Mouse (Mus musculus) limb, embryonic 15.5 days (tissue): ENCODE results near the gene Slc11a1. TPM values are rescaled to one million over a fixed set of nuclear protein-coding genes. Genes with fewer than 3 reads are reported as not detected.

Source experiments
- ATAC-seq: fragments of 200-750 bp; cut with Nextera tagmentation; 2 replicates; pipeline ENCODE4 v1.8.0; 2017; ENCODE audit warnings: low read depth, moderate TSS enrichment; ENCODE audit not compliant: insufficient number of reproducible peaks, low FRiP score, low TSS enrichment
- H3K27ac ChIP-seq: fragments of 300-500 bp; sonication (generic); 2 replicates; pipeline ENCODE4 v1.5.1; 2015; ENCODE audit warnings: moderate library complexity, mild to moderate bottlenecking, inconsistent platforms
- H3K27me3 ChIP-seq: fragments of 300-500 bp; sonication (generic); 2 replicates; pipeline ENCODE4 v1.6.1; 2015; ENCODE audit warnings: inconsistent platforms
- H3K36me3 ChIP-seq: fragments of 300-500 bp; sonication (generic); 2 replicates; pipeline ENCODE4 v1.6.1; 2015; ENCODE audit warnings: inconsistent platforms
- H3K4me1 ChIP-seq: fragments of 300-500 bp; sonication (generic); 2 replicates; pipeline ENCODE4 v1.6.1; 2015; ENCODE audit warnings: inconsistent platforms
- H3K4me2 ChIP-seq: fragments of 300-500 bp; sonication (generic); 2 replicates; pipeline ENCODE4 v1.6.1; 2015; ENCODE audit warnings: mild to moderate bottlenecking, inconsistent platforms
- H3K4me3 ChIP-seq: fragments of 300-500 bp; sonication (generic); 2 replicates; pipeline ENCODE4 v1.5.1; 2015; ENCODE audit warnings: mild to moderate bottlenecking, inconsistent platforms
- H3K9ac ChIP-seq: fragments of 300-500 bp; sonication (generic); 2 replicates; pipeline ENCODE4 v1.6.1; 2015; ENCODE audit warnings: inconsistent platforms
- H3K9me3 ChIP-seq: fragments of 300-500 bp; sonication (generic); 2 replicates; pipeline ENCODE4 v1.6.1; 2016; ENCODE audit warnings: inconsistent platforms
- WGBS: fragments of 180-500 bp; shearing (Covaris S2); methylation state at CpG from one replicate; pipeline ENCODE4 v1.1.7; 2015; 5-methylcytosine and 5-hydroxymethylcytosine counted together
- polyA plus RNA-seq: library from polyadenylated mRNA; unstranded; fragments of >200 nt; fragmentation: Nextera tagmentation; extraction: Ambion mirVana; gene quantifications from 2 replicates; pipeline ENCODE4 v1.2.1, GENCODE M21; 2015

Slc11a1 gene
- polyA plus RNA-seq, 1 experiment from 2014 or later: 3.4 TPM

DNA sequence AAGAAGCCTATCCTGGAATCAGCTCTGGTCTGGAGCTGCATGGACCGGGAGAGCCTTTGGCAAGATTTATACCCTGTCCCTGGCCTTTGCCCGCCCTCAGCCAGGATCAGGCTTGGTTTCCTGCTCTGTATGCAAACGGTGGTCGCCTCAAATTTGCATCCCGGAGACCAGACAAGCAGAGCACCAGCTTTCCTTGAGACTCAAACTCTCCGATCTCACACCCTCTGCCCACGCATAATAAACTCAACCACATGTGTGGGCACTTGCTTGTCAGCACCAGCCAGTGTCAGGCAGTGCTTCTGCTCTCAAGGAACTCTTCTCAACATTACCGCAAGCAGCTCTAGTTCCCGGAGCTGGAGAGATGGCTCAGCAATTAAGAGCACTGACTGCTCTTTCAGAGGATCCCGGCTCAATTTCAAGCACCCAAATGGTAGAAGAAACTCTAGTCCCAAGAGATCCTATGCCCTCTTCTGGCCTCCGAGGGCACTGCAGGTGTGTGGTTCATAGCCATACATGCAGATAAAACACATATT, 23.0 kb downstream of the Slc11a1 start:
- H3K9ac ChIP-seq: peak overlapping the region; percentile 40
- H3K27ac ChIP-seq: peak overlapping the region; percentile 96
- H3K4me2 ChIP-seq: peak overlapping the region; percentile 81
- no peaks in the 10 kb centered on the region for H3K9me3 ChIP-seq
- peak overlapping the region; percentile 44 for H3K4me3 ChIP-seq
- 5% methylated on average over 11 of the region's 11 CpGs for WGBS
- peaks cover 24% of the 10 kb centered on the region for H3K36me3 ChIP-seq
- no peaks in the 10 kb centered on the region; the same call in 1 of the 2 replicates for H3K27me3 ChIP-seq
- ATAC-seq: peak; percentile 20
- H3K4me1 ChIP-seq: peaks cover 37% of the 10 kb centered on the region

DNA sequence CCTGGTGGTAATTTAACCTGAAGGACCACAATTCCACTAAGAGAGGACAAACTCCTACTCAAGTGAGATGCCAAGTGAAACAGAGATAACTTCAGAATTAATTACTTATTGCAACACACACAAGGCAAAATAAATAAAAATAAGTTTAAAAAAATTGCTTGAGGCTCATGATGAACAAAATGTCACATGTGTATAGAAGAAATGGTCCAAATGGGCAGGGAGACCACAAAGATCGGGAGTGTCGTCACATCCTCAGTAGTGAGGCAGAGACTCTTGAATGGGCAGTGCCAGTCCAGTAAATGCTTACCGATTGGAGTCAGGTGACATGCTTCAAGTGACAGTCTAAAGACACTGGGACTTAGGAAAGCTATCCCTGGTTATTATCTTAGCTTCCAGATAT, 25.5 kb downstream of the Slc11a1 start:
- H3K9ac ChIP-seq: no peak overlapping the region
- no peaks in the 10 kb centered on the region; the same call in 1 of the 2 replicates for H3K27me3 ChIP-seq
- no peak overlapping the region for H3K4me2 ChIP-seq
- no peaks in the 10 kb centered on the region for H3K36me3 ChIP-seq
- no peak overlapping the region for H3K4me3 ChIP-seq
- H3K4me1 ChIP-seq: peaks cover 18% of the 10 kb centered on the region; the same call in 1 of the 2 replicates
- ATAC-seq: no peak
- WGBS: 82% methylated on average over 3 of the region's 3 CpGs
- no peaks in the 10 kb centered on the region for H3K9me3 ChIP-seq
- H3K27ac ChIP-seq: no peak overlapping the region

DNA sequence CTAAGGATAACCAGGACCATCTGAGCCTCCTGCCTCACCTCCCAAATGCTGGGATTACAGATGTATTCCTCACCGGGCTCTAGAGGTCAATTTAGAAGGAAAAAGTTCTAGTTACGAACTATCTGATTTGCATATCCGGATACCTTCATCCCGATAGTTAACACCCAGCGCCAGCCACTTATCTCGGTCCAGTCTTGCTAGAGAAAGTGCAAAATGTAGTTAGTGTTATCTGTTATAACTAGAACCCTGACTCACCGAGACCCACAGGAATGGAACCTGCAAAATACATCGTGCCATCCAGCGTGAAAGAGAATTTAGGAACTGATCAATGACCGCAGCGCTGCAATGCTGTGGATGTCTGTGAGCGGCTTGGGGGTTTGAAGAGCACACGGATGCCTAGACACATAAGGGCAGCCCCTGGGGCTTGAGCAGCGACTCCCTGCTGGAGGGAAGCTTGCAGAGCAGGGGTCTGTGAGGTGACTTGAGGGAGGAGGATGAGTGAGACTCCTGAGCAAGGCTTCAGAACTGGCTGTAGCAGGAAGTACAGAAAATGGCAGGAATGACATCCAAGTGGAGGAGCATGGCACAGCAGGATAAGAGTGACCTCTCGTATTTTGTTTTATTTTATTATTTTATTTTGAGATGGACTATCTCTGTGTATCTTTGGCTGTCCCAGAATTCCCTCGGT, 26.2 kb downstream of the Slc11a1 start:
- H3K27ac ChIP-seq: no peak overlapping the region
- no peak overlapping the region for H3K4me3 ChIP-seq
- no peaks in the 10 kb centered on the region for H3K9me3 ChIP-seq
- H3K9ac ChIP-seq: no peak overlapping the region
- H3K27me3 ChIP-seq: no peaks in the 10 kb centered on the region; the same call in 1 of the 2 replicates
- ATAC-seq: no peak
- peaks cover 18% of the 10 kb centered on the region; the same call in 1 of the 2 replicates for H3K4me1 ChIP-seq
- H3K36me3 ChIP-seq: no peaks in the 10 kb centered on the region
- no peak overlapping the region for H3K4me2 ChIP-seq
- 51% methylated on average over 16 of the region's 16 CpGs for WGBS

DNA sequence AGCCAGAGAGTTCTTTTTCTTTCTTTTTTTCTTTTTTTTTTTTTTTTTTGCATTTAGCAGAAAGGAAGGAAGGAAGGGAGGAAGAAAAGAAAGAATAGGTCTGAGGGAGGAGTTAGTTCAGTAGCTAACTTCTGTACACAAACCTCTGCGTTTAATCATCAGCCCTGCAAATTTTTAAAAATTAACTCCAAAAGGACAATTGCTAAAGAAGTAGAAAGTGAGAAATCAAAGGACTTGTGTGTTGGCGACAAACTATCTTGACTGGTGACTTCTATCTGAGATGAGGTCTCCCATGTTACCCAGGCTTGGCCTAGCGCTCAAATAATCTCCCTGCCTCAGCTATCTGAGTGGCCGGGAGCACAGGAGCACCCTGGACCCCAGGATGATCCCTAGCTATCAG, 29.2 kb downstream of the Slc11a1 start:
- Histone ChIP-seq H3K4me3 (no peak overlapping the region), H3K9me3 (no peaks in the 10 kb centered on the region), H3K27me3 (no peaks in the 10 kb centered on the region; the same call in 1 of the 2 replicates), H3K27ac (no peak overlapping the region), H3K36me3 (no peaks in the 10 kb centered on the region), H3K9ac (no peak overlapping the region), H3K4me2 (no peak overlapping the region), H3K4me1 (peaks cover 4% of the 10 kb centered on the region; the same call in 1 of the 2 replicates)
- ATAC-seq: no peak
- 90% methylated on average over 4 of the region's 4 CpGs for WGBS

DNA sequence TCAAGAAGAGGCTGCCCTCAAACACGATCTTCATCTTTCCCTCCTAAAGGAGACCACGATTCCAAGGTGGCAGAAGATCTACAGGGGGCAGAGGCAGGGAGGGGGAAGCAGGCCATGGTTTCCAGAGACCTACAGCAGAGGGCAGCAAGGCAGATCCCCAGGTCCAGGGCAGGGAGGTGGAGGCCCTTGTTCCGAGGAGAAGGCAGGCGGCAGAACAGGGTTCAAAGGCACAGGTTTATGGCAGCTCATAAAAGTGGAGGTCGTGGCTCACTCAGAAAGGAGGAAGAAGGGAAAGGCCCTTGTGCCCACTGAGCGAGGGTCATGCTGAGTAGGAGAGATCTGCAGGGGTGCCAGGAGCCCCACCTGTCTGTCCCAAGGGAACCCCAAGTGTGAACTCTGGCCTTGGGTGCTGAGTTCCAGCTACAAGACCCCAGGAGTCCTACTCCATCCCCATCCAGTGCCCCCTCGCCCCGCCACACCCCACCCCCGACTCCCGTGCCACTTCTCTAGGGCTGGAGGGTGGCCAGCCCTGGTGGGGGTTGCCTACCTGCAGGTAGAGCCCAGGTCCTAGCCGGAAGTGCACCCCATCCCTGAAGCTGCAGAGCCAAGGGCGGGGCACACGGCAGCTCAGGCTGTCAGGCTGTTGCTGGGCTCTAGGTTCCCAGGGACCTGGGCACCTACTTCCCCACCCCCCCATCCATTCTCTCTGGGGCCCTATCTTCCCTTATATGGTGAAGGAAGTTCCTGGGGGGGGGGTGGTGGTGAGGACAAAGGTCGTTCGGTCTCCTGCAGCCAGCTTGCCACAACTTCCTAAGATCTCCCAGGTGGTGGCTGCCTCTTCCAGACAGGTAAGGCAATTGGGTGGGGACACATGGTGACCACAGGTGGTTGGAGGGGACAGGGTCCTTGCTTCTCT, 33.9 kb downstream of the Slc11a1 start, which contains the start of gene Vil1:
Gene Vil1, plus strand, starts transcription at position 788 of the 916 bp plus-strand sequence.
- Histone ChIP-seq H3K36me3 (no peaks in the 10 kb centered on the region), H3K4me1 (peaks cover 4% of the 10 kb centered on the region; the same call in 1 of the 2 replicates), H3K9me3 (no peaks in the 10 kb centered on the region), H3K27ac (no peak within 1 kb of the TSS), H3K4me3 (no peak within 1 kb of the TSS), H3K27me3 (no peaks in the 10 kb centered on the region), H3K4me2 (no peak within 1 kb of the TSS), H3K9ac (no peak within 1 kb of the TSS)
- 36% methylated on average over 15 of the region's 15 CpGs for WGBS
- ATAC-seq: no peak

DNA sequence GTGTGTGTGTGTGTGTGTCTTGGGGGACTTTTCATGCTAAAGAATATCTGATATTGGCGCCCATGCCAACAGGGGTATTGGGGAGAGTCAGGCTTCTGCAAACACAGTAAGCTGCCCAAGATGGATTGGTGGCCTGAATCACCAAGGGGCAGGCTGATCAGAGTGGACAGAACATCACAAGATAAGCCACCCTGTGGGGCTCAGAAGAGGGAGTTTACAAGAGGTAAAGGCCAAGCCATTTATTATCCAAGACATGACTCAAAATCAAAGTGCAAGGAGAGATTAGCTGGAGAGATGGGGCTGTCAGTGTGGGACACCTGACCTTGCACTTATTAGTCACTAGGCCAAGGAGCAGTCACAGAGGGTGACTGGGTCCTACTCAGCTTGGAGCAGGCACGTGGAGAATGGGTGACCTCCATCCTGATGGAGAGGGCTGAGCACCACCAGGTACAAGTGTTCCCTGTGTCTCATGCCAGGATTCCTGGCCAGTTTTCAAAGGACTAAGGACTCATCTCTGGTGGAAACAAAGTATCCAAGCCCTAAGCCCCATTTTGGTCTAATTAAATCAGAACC, 36.8 kb downstream of the Slc11a1 start:
- no peak for ATAC-seq
- WGBS: 60% methylated on average over 2 of the region's 2 CpGs
- H3K27me3 ChIP-seq: no peaks in the 10 kb centered on the region
- H3K36me3 ChIP-seq: no peaks in the 10 kb centered on the region
- H3K4me1 ChIP-seq: peaks cover 4% of the 10 kb centered on the region; the same call in 1 of the 2 replicates
- H3K9ac ChIP-seq: no peak overlapping the region
- no peak overlapping the region for H3K4me2 ChIP-seq
- H3K4me3 ChIP-seq: no peak overlapping the region
- no peak overlapping the region for H3K27ac ChIP-seq
- no peaks in the 10 kb centered on the region for H3K9me3 ChIP-seq

DNA sequence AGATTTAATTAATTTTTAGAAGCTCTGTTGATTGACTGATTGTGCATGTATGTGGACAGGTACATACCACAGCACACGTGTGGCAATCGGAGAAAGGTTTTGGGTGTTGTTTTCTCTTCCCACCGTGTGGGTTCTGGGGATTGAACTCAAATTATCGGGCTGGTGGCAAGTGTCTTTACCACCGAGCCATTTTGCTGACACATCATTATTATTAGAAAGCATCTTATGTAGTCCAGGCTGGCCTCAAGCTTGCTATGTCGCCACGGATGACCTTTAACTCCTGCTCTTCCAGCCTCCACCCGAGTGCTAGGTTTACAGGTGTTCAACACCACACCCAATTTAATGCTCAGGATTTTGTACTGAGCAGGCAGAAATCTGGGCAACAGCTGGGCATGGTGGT, 37.7 kb downstream of the Slc11a1 start:
- H3K9me3 ChIP-seq: no peaks in the 10 kb centered on the region
- H3K4me3 ChIP-seq: no peak overlapping the region
- H3K9ac ChIP-seq: no peak overlapping the region
- H3K4me2 ChIP-seq: no peak overlapping the region
- no peaks in the 10 kb centered on the region for H3K36me3 ChIP-seq
- H3K4me1 ChIP-seq: peaks cover 4% of the 10 kb centered on the region; the same call in 1 of the 2 replicates
- WGBS: 78% methylated on average over 8 of the region's 8 CpGs
- no peak overlapping the region for H3K27ac ChIP-seq
- no peak for ATAC-seq
- H3K27me3 ChIP-seq: no peaks in the 10 kb centered on the region

DNA sequence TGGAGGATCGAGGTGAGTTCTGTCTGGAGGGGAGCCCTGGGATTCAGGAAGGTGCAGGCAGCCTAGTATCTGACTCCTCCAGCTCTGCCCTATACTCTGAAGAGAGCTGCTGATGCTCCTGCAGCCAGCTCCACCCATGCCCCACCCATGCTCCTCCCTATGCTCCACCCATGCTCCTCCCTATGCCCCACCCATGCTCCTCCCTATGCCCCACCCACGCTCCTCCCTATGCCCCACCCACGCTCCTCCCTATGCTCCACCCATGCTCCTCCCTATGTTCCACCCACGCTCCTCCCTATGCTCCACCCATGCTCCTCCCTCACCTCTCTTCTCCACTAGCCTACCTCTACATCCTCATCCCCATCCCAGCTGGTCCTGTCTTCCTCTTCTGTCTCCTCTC, 40.1 kb downstream of the Slc11a1 start:
- no peak for ATAC-seq

DNA sequence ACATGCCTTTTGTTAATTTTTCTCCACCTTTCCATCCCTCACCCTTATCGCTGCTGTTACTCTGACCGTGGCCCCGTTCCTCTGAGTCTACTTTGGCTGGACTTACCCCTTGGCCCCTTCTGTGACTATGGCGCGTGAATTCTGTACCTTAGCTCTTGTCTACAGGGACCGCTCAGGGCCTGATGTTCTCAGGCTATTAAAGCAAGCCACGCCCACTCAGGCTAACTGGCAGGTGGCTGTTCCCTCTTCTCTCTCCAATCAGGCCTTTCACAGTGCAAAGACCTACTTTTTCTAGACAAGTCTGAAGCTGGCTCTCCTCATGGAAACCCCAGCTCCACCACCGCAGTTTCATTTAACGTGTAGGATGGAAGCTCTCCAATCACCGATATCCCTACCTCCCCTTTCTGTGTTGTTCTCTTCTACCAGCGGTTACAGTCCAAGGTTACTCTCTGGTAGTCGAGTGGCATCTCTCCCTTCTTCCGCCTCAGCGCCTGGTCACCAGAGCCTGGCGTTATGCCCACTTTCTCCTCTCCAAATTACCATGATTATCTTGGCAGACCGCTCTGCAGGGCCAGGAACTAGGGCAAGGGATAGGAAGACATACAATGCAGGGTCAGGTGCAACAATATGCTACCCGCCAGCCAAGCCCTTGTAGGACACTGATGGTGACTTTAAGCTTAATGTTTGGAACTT, 43.9 kb downstream of the Slc11a1 start:
- ATAC-seq: no peak
- H3K9ac ChIP-seq: no peak overlapping the region
- no peak overlapping the region for H3K4me2 ChIP-seq
- 78% methylated on average over 17 of the region's 17 CpGs for WGBS
- H3K4me3 ChIP-seq: no peak overlapping the region
- no peaks in the 10 kb centered on the region for H3K4me1 ChIP-seq
- no peaks in the 10 kb centered on the region for H3K27me3 ChIP-seq
- H3K9me3 ChIP-seq: no peaks in the 10 kb centered on the region
- H3K36me3 ChIP-seq: no peaks in the 10 kb centered on the region
- no peak overlapping the region for H3K27ac ChIP-seq

More for the DNA sequence above, 40.1 kb downstream of the Slc11a1 start:
- Histone ChIP-seq H3K27ac (no peak overlapping the region), H3K9ac (no peak overlapping the region), H3K36me3 (no peaks in the 10 kb centered on the region), H3K4me1 (no peaks in the 10 kb centered on the region), H3K9me3 (no peaks in the 10 kb centered on the region), H3K4me2 (no peak overlapping the region), H3K27me3 (no peaks in the 10 kb centered on the region), H3K4me3 (no peak overlapping the region)
- 40% methylated on average over 4 of the region's 4 CpGs for WGBS

DNA sequence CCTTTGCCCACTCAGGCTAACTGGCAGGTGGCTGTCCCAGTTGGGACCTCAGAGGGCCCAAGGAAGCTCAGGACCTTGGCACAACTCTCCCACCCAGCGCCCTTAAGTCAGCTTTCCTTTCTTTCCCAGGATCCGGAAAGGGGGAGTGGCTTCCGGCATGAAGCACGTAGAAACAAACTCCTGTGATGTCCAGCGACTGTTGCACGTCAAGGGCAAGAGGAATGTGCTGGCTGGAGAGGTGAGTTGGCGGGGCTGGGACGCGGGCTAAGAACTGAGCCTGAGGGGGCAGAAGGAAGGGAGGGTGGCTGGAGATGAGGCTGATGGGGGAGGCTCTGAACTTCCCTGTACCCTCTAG, 44.4 kb downstream of the Slc11a1 start:
- H3K9ac ChIP-seq: no peak overlapping the region
- no peaks in the 10 kb centered on the region for H3K4me1 ChIP-seq
- H3K36me3 ChIP-seq: no peaks in the 10 kb centered on the region
- no peaks in the 10 kb centered on the region for H3K27me3 ChIP-seq
- WGBS: 66% methylated on average over 9 of the region's 9 CpGs
- H3K27ac ChIP-seq: no peak overlapping the region
- no peaks in the 10 kb centered on the region for H3K9me3 ChIP-seq
- no peak overlapping the region for H3K4me3 ChIP-seq
- H3K4me2 ChIP-seq: no peak overlapping the region
- ATAC-seq: no peak

DNA sequence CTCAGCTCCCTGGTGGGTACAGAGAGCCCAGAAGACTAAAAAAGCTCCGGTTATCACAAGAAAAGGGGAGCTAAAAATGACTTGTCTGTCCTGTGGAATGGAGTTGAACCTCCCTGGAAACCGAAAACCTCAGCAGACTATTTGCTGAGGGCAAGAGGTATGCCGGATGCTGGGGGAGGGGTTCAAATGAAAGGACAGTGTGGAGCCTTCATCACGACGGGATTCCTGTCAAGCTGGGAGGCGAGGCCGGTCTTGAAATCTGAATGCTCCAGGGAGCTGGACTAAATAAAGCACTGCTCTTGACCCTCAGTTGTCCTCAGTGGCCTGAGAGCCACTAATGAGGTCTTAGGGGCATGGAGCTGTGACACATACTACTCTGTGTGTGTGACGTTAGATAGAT, 48.2 kb downstream of the Slc11a1 start:
- ATAC-seq: no peak
- H3K4me3 ChIP-seq: no peak overlapping the region
- no peak overlapping the region for H3K9ac ChIP-seq
- no peak overlapping the region for H3K27ac ChIP-seq
- no peaks in the 10 kb centered on the region for H3K27me3 ChIP-seq
- no peaks in the 10 kb centered on the region for H3K9me3 ChIP-seq
- H3K36me3 ChIP-seq: no peaks in the 10 kb centered on the region
- H3K4me1 ChIP-seq: no peaks in the 10 kb centered on the region
- H3K4me2 ChIP-seq: no peak overlapping the region
- 42% methylated on average over 8 of the region's 8 CpGs for WGBS
